Mouse (Mus musculus): Measurements from ENCODE around the gene Pnkp. TPM values are rescaled to one million over a fixed set of nuclear protein-coding genes. Genes with fewer than 3 reads are reported as not detected.
A peak's percentile ranks its signal among the peaks of the same experiment; 100 is the strongest.

Pnkp gene
- polyA plus RNA-seq, 1 experiment from 2014 or later, result 41.3 TPM

GRCm38 (mm10) chr7:44841825-44842463 is 15.0 kb upstream of the Pnkp start:
- Histone ChIP-seq H3K27ac (ENCODE audit: low read length) (no peak overlapping the region), H3K4me2 (replicated peaks; ENCODE audit: low read depth, low read length) (no peak overlapping the region), H3K4me3 (ENCODE audit: low read depth, low read length) (no peak overlapping the region), H3K4me1 (ENCODE audit: insufficient read depth, low read depth, low read length) (peaks cover 11% of the 10 kb centered on the region; the same call in 1 of the 2 replicates), H3K9ac (replicated peaks; ENCODE audit: low read depth) (no peak overlapping the region), H3K9me3 (ENCODE audit: low read length) (no peaks in the 10 kb centered on the region), H3K27me3 (replicated peaks; ENCODE audit: insufficient read depth, low read length) (0 out of 2 replicates have a peak, but pooled peaks cover 3% of the 10 kb centered on the region), H3K36me3 (ENCODE audit: insufficient read depth, low read length) (peaks cover 49% of the 10 kb centered on the region)
- 84% methylated on average over 8 of the region's 8 CpGs for WGBS
- no peak for DNase-seq (ENCODE audit: low spot score)
- ATAC-seq, result no peak
- TF ChIP-seq EP300 (IDR thresholded peaks at IDR 0.05) (no peak), CTCF (IDR thresholded peaks at IDR 0.05) (no peak)

DNA sequence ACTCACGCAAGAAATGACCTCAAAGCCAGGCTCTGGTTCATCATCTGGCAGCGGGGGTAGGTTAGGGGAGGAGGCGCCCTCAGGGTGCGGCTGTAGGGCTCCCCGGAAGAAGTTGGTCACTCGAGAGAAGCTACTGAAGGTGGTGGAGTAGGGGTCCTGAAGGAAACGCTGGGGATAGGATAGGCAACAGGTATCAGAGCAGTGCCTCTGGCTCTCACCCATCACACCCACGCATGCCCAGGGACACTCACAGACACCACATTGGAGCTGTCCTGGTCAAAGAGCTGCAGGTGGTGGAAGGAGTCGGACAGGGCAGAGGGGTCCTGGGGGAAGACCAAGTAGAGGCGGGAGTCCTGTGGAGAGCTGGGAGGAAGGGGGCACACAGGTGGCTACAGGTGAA is 11.9 kb upstream of the Pnkp start:
- no peak for ATAC-seq
- H3K27me3 ChIP-seq (replicated peaks; ENCODE audit: insufficient read depth, low read length), result 0 out of 2 replicates have a peak, but pooled peaks cover 3% of the 10 kb centered on the region
- no peaks in the 10 kb centered on the region for H3K9me3 ChIP-seq (ENCODE audit: low read length)
- WGBS, result 96% methylated on average over 10 of the region's 10 CpGs
- peaks cover 49% of the 10 kb centered on the region for H3K36me3 ChIP-seq (ENCODE audit: insufficient read depth, low read length)
- H3K27ac ChIP-seq (ENCODE audit: low read length), result no peak overlapping the region
- peaks cover 12% of the 10 kb centered on the region; the same call in 1 of the 2 replicates for H3K4me1 ChIP-seq (ENCODE audit: insufficient read depth, low read depth, low read length)
- DNase-seq (ENCODE audit: low spot score), result no peak
- no peak overlapping the region for H3K9ac ChIP-seq (replicated peaks; ENCODE audit: low read depth)
- no peak overlapping the region for H3K4me2 ChIP-seq (replicated peaks; ENCODE audit: low read depth, low read length)
- TF ChIP-seq EP300 (IDR thresholded peaks at IDR 0.05) (no peak), CTCF (IDR thresholded peaks at IDR 0.05) (no peak)
- H3K4me3 ChIP-seq (ENCODE audit: low read depth, low read length), result no peak overlapping the region

- Histone ChIP-seq H3K4me1 (ENCODE audit: insufficient read depth, low read depth, low read length) (peaks cover 14% of the 10 kb centered on the region; the same call in 1 of the 2 replicates), H3K9ac (replicated peaks; ENCODE audit: low read depth) (no peak overlapping the region), H3K4me2 (replicated peaks; ENCODE audit: low read depth, low read length) (no peak overlapping the region), H3K4me3 (ENCODE audit: low read depth, low read length) (no peak overlapping the region), H3K9me3 (ENCODE audit: low read length) (no peaks in the 10 kb centered on the region), H3K27me3 (replicated peaks; ENCODE audit: insufficient read depth, low read length) (no peaks in the 10 kb centered on the region), H3K27ac (ENCODE audit: low read length) (no peak overlapping the region), H3K36me3 (ENCODE audit: insufficient read depth, low read length) (peaks cover 44% of the 10 kb centered on the region)
- DNase-seq (ENCODE audit: low spot score), result no peak
- 90% methylated on average over 7 of the region's 7 CpGs for WGBS
- TF ChIP-seq CTCF (IDR thresholded peaks at IDR 0.05) (no peak), EP300 (IDR thresholded peaks at IDR 0.05) (no peak)
- no peak for ATAC-seq
Measured at GRCm38 (mm10) chr7:44846804-44847203, 10.1 kb upstream of the Pnkp start.

GRCm38 (mm10) chr7:44847772-44848171 is 9.2 kb upstream of the Pnkp start:
- no peak for ATAC-seq
- H3K4me3 ChIP-seq (ENCODE audit: low read depth, low read length), result peak overlapping the region; percentile 82
- WGBS, result 67% methylated on average over 5 of the region's 5 CpGs
- no peak for DNase-seq (ENCODE audit: low spot score)
- H3K9ac ChIP-seq (replicated peaks; ENCODE audit: low read depth), result peak overlapping the region; percentile 41
- no peaks in the 10 kb centered on the region for H3K9me3 ChIP-seq (ENCODE audit: low read length)
- H3K36me3 ChIP-seq (ENCODE audit: insufficient read depth, low read length), result peaks cover 34% of the 10 kb centered on the region
- peaks cover 14% of the 10 kb centered on the region; the same call in 1 of the 2 replicates for H3K4me1 ChIP-seq (ENCODE audit: insufficient read depth, low read depth, low read length)
- peak overlapping the region; percentile 60 for H3K4me2 ChIP-seq (replicated peaks; ENCODE audit: low read depth, low read length)
- no peak for TF ChIP-seq EP300 (IDR thresholded peaks at IDR 0.05)
- TF ChIP-seq CTCF (IDR thresholded peaks at IDR 0.05), result no peak
- no peaks in the 10 kb centered on the region for H3K27me3 ChIP-seq (replicated peaks; ENCODE audit: insufficient read depth, low read length)
- H3K27ac ChIP-seq (ENCODE audit: low read length), result 0 out of 2 replicates have a peak overlapping the region, but pooled peaks have one; percentile 91

DNA sequence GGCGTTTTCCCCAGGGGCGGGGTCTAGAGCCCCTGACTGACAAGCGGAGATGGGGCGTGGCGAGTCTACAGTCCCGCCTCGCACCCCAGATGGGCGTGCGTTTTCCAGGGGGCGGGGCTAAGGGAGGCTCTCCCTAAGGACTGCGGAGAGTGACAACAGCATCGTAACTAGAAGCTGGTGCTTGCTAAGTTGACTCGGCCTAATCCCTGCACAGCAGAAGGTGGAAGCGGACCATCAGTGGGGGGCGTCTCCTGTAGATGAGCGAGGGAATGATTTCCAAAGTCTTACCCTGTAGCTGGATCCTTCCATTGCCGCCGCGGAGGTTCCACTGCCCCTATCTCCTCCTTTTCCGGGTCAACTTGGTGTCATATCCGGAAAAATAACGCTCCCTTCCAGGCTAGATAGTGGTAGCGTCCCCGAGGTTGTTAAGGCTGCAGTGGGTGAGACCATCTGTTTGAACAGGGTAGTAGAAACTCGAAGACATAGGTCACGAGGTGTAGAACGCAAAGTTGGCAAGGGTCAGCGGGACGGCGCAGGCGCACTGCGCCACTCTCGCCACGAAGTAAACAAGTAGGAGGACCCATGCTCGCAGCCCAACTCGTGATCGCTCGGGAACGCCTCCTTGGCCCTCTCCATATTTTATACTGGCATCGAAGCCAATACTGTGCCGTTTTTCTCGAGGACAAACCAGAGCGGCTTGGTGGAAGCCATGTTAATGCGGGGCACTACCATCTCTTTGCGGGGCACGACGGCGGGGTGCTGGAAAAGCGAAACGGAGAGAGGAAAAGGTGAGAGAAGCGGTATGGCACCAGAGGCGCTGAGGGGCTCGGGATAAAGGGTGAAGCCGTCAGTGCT is 8.2 kb upstream of the Pnkp start, which contains the start of the genes Akt1s1 and Tbc1d17:
Gene Akt1s1 (plus strand): TSS at position 431 of the 855 bp plus-strand sequence.
Gene Tbc1d17 (minus strand): TSS at position 519 of the 855 bp plus-strand sequence.
- WGBS, result under 1% methylated on average over 54 of the region's 54 CpGs
- Histone ChIP-seq H3K4me3 (ENCODE audit: low read depth, low read length) (peak within 1 kb of the TSS; percentile 82), H3K9me3 (ENCODE audit: low read length) (no peaks in the 10 kb centered on the region), H3K9ac (replicated peaks; ENCODE audit: low read depth) (peak within 1 kb of the TSS; percentile 76), H3K36me3 (ENCODE audit: insufficient read depth, low read length) (peaks cover 29% of the 10 kb centered on the region), H3K4me1 (ENCODE audit: insufficient read depth, low read depth, low read length) (peaks cover 18% of the 10 kb centered on the region; the same call in 1 of the 2 replicates), H3K4me2 (replicated peaks; ENCODE audit: low read depth, low read length) (peak within 1 kb of the TSS; percentile 88), H3K27me3 (replicated peaks; ENCODE audit: insufficient read depth, low read length) (no peaks in the 10 kb centered on the region), H3K27ac (ENCODE audit: low read length) (peak within 1 kb of the TSS; percentile 98)
- ATAC-seq, result peak; percentile 86
- DNase-seq (ENCODE audit: low spot score), result peak; percentile 99
- TF ChIP-seq CTCF (IDR thresholded peaks at IDR 0.05) (no peak; the same call in 1 of the 2 replicates), EP300 (IDR thresholded peaks at IDR 0.05) (peak; percentile 85)

Measured in lung, postnatal 0 days (tissue).